8 mouse cellular contexts compared by ENCODE assay signal in genomic region chr5:29735557-29736061, GRCm38 (mm10). TPM values are rescaled to one million over a fixed set of nuclear protein-coding genes. Genes with fewer than 3 reads are reported as not detected.
DNase-seq lines count a peak whose midpoint lies in the region; ATAC-seq and TF ChIP-seq lines count a peak whose summit lies in the region.

Gene Dnajb6 (plus strand): TSS chr5:29735688.
Gene Gm5129 (minus strand): TSS chr5:29735936.

- H3K4me2 ChIP-seq in forebrain, postnatal 0 days (ENCODE audit: low read depth) = peak within 1 kb of the TSS; percentile 57
- H3K4me2 ChIP-seq in lung, embryonic 15.5 days = peak within 1 kb of the TSS; percentile 66

- peaks cover 12% of the 10 kb centered on the region for H3K36me3 ChIP-seq in G1E (replicated peaks)
- no peaks in the 10 kb centered on the region for H3K36me3 ChIP-seq in forebrain, postnatal 0 days (ENCODE audit: insufficient read depth)
- H3K36me3 ChIP-seq in lung, embryonic 15.5 days = no peaks in the 10 kb centered on the region

- H3K9me3 ChIP-seq in G1E (replicated peaks) = no peaks in the 10 kb centered on the region
- H3K9me3 ChIP-seq in forebrain, postnatal 0 days (ENCODE audit: low read length) = no peaks in the 10 kb centered on the region
- H3K9me3 ChIP-seq in lung, embryonic 15.5 days = no peaks in the 10 kb centered on the region

- TF ChIP-seq CTCF in G1E (IDR thresholded peaks at IDR 0.05; ENCODE audit: low read depth, low read length) = no peak
- no peak for TF ChIP-seq CTCF in forebrain, postnatal 0 days (IDR thresholded peaks at IDR 0.05; ENCODE audit: low read depth)

- peak within 1 kb of the TSS; percentile 82 for H3K9ac ChIP-seq in forebrain, postnatal 0 days
- peak within 1 kb of the TSS; percentile 90 for H3K9ac ChIP-seq in lung, embryonic 15.5 days

- peak within 1 kb of the TSS; percentile 88 for H3K4me3 ChIP-seq in G1E (ENCODE audit: low read depth, low read length)
- H3K4me3 ChIP-seq in forebrain, postnatal 0 days (ENCODE audit: low read depth, low read length) = peak within 1 kb of the TSS; percentile 66
- peak within 1 kb of the TSS; percentile 67 for H3K4me3 ChIP-seq in lung, embryonic 15.5 days

- peak within 1 kb of the TSS; percentile 95 for H3K27ac ChIP-seq in forebrain, postnatal 0 days (ENCODE audit: low read depth, low read length)
- peak within 1 kb of the TSS; percentile 94 for H3K27ac ChIP-seq in lung, embryonic 15.5 days

- under 1% methylated on average over 46 of the region's 46 CpGs for WGBS in forebrain, postnatal 0 days
- WGBS in lung, embryonic 15.5 days = under 1% methylated on average over 46 of the region's 46 CpGs

- peaks cover 10% of the 10 kb centered on the region; the same call in 1 of the 2 replicates for H3K27me3 ChIP-seq in G1E (ENCODE audit: insufficient read depth, low read length)
- H3K27me3 ChIP-seq in forebrain, postnatal 0 days (ENCODE audit: insufficient read depth, low read length) = no peaks in the 10 kb centered on the region
- H3K27me3 ChIP-seq in lung, embryonic 15.5 days = no peaks in the 10 kb centered on the region

- peak; percentile 80 for ATAC-seq in G1E (ENCODE audit: extremely low read depth, insufficient number of reproducible peaks, low FRiP score, poor library complexity, severe bottlenecking)
- ATAC-seq in forebrain, postnatal 0 days = peak; percentile 99
- ATAC-seq in lung, embryonic 15.5 days (ENCODE audit: borderline replicate concordance, extremely low read depth, low FRiP score, low TSS enrichment) = peak; percentile 93

- peaks cover 44% of the 10 kb centered on the region for H3K4me1 ChIP-seq in G1E (ENCODE audit: insufficient read depth, low read depth, low read length)
- 0 out of 2 replicates have a peak, but pooled peaks cover 14% of the 10 kb centered on the region for H3K4me1 ChIP-seq in forebrain, postnatal 0 days (ENCODE audit: insufficient read depth)
- peaks cover 22% of the 10 kb centered on the region for H3K4me1 ChIP-seq in lung, embryonic 15.5 days

- DNase-seq in G1E (ENCODE audit: low spot score) = peak; percentile 71
- DNase-seq in cerebellum, adult 18-20 months = peak; percentile 97 to 98
- peak; percentile 97 for DNase-seq in forebrain, postnatal 0 days
- DNase-seq in heart, postnatal 4 days = peak; percentile 97
- peak; percentile 96 to 98 for DNase-seq in layer of hippocampus, adult 8-10 months (ENCODE audit: low spot score in 2 of 2)
- peak; percentile 91 for DNase-seq in ovary, adult 18-20 months (ENCODE audit: low spot score)
- DNase-seq in thymus, postnatal 0 days (ENCODE audit: low spot score) = peak; percentile 95

RNA-seq across cellular contexts. Expression of gene Dnajb6, which starts in this region (rescaled TPM):
- total RNA-seq in G1E (2014; fragmentation: Nextera tagmentation) = 108 and 137 TPM in 2 replicates
- total RNA-seq in G1E (2017) = 135 and 147 TPM in 2 replicates
- 128 and 194 TPM in 2 replicates for polyA plus RNA-seq in G1E (2012)
- 310 and 368 TPM in 2 replicates for total RNA-seq in forebrain, postnatal 0 days (2014; rRNA removed)
- polyA plus RNA-seq in forebrain, postnatal 0 days (2015; fragmentation: Nextera tagmentation; extraction: Ambion mirVana) = 373 and 384 TPM in 2 replicates
- 10 to 100 TPM; 73.3 to 79.0 TPM for total RNA-seq in heart, postnatal 4 days (2021)
- 100 to 1,000 TPM; 154 to 175 (median 168) TPM for total RNA-seq in layer of hippocampus, adult 8-10 months (2022)
- 139 and 141 TPM in 2 replicates for polyA plus RNA-seq in lung, embryonic 15.5 days (2015; fragmentation: Nextera tagmentation; extraction: Ambion mirVana)
- polyA plus RNA-seq in thymus, postnatal 0 days (2015; fragmentation: Nextera tagmentation; extraction: Ambion mirVana) = 179 and 189 TPM in 2 replicates

RNA-seq across cellular contexts. Expression of gene Gm5129, which starts in this region (rescaled TPM):
- total RNA-seq in G1E (2014; fragmentation: Nextera tagmentation) = 4.9 TPM in 1 of 2 replicates, not detected in the other
- 1.6 TPM in 1 of 2 replicates, not detected in the other for total RNA-seq in G1E (2017)
- polyA plus RNA-seq in G1E (2012) = 0.70 and 1.1 TPM in 2 replicates
- not detected in 2 replicates for total RNA-seq in forebrain, postnatal 0 days (2014; rRNA removed)
- polyA plus RNA-seq in forebrain, postnatal 0 days (2015; fragmentation: Nextera tagmentation; extraction: Ambion mirVana) = not detected in 2 replicates
- not detected for total RNA-seq in heart, postnatal 4 days (2021)
- 1 to 10 TPM in 1 of 4 experiments, not detected in 3; 3.5 TPM for total RNA-seq in layer of hippocampus, adult 8-10 months (2022)
- not detected in 2 replicates for polyA plus RNA-seq in lung, embryonic 15.5 days (2015; fragmentation: Nextera tagmentation; extraction: Ambion mirVana)
- not detected in 2 replicates for polyA plus RNA-seq in thymus, postnatal 0 days (2015; fragmentation: Nextera tagmentation; extraction: Ambion mirVana)

Comparison
In these comparisons a context has a peak if more than half of its experiments do, and no peak if none do; other contexts are left out.
1. Peak in every context shown above with its lines: DNase-seq, ATAC-seq, H3K4me3 ChIP-seq and H3K27ac ChIP-seq.